Mouse (Mus musculus) intestine, embryonic 14.5 days (tissue): Measurements from ENCODE around the gene Sec14l3. TPM values are rescaled to one million over a fixed set of nuclear protein-coding genes. Genes with fewer than 3 reads are reported as not detected.
"Not testable (repeated sequence)": the region's sequence is repeated elsewhere in the genome, so short reads cannot be mapped to it uniquely, and the experiment has no call there.

ENCODE experiments used
- ATAC-seq: fragments of 200-750 bp; cut with Nextera tagmentation; replicated peaks from 2 replicates; pipeline ENCODE4 v1.8.0; 2017; ENCODE audit warnings: low read depth, moderate number of reproducible peaks, moderate TSS enrichment, moderate library complexity; ENCODE audit not compliant: low FRiP score, low TSS enrichment
- DNase-seq: peaks from one replicate; pipeline ENCODE4 v3.0.0-alpha.2; 2018; ENCODE audit warnings: low spot score
- H3K27ac ChIP-seq: fragments of 300-500 bp; sonication (generic); 2 replicates; pipeline ENCODE4 v1.5.1; 2014; ENCODE audit warnings: low read depth, mild to moderate bottlenecking, control low read depth
- H3K27me3 ChIP-seq: fragments of 300-500 bp; sonication (generic); replicated peaks from 2 replicates; pipeline ENCODE4 v1.6.1; 2014; ENCODE audit warnings: low read length, control low read depth; ENCODE audit not compliant: control insufficient read depth, insufficient read depth
- H3K36me3 ChIP-seq: fragments of 300-500 bp; sonication (generic); 2 replicates; pipeline ENCODE4 v1.6.1; 2014; ENCODE audit warnings: low read length, control low read depth; ENCODE audit not compliant: control insufficient read depth, insufficient read depth
- H3K4me1 ChIP-seq: fragments of 300-500 bp; sonication (generic); replicated peaks from 2 replicates; pipeline ENCODE4 v1.6.1; 2014; ENCODE audit warnings: low read length, control low read depth, mixed read lengths; ENCODE audit not compliant: control insufficient read depth, insufficient read depth
- H3K4me2 ChIP-seq: fragments of 300-500 bp; sonication (generic); 2 replicates; pipeline ENCODE4 v1.6.1; 2014; ENCODE audit warnings: low read length
- H3K4me3 ChIP-seq: fragments of 300-500 bp; sonication (generic); 2 replicates; pipeline ENCODE4 v1.5.1; 2014; ENCODE audit warnings: low read depth, low read length, control low read depth, mixed read lengths
- H3K9ac ChIP-seq: fragments of 300-500 bp; sonication (generic); 2 replicates; pipeline ENCODE4 v1.6.1; 2014; ENCODE audit warnings: mild to moderate bottlenecking, low read length
- H3K9me3 ChIP-seq: fragments of 300-500 bp; sonication (generic); 2 replicates; pipeline ENCODE4 v1.6.1; 2016; ENCODE audit warnings: low read length, control low read depth; ENCODE audit not compliant: control insufficient read depth
- WGBS: fragments of 180-500 bp; shearing (Covaris S2); extraction: QIAGEN DNeasy Blood & Tissue Kit; methylation state at CpG from one replicate; pipeline ENCODE4 v1.1.7; 2014; 5-methylcytosine and 5-hydroxymethylcytosine counted together
- polyA plus RNA-seq: library from polyadenylated mRNA; unstranded; fragments of >200 nt; fragmentation: Nextera tagmentation; extraction: Ambion mirVana; gene quantifications from 2 replicates; pipeline ENCODE4 v1.2.1, GENCODE M21; 2014

Sec14l3 gene
- polyA plus RNA-seq, 1 experiment from 2014 or later = not detected

- WGBS = 87% methylated on average over 5 of the region's 5 CpGs
- H3K4me3 ChIP-seq = no peak overlapping the region
- no peaks in the 10 kb centered on the region for H3K4me1 ChIP-seq
- H3K9me3 ChIP-seq = no peaks in the 10 kb centered on the region
- H3K4me2 ChIP-seq = no peak overlapping the region
- H3K9ac ChIP-seq = no peak overlapping the region
- H3K27me3 ChIP-seq = no peaks in the 10 kb centered on the region
- ATAC-seq (no peak), DNase-seq (no peak)
- H3K27ac ChIP-seq = no peak overlapping the region
- no peaks in the 10 kb centered on the region for H3K36me3 ChIP-seq
These were observed 40.3 kb downstream of the Sec14l3 start for GRCm38 (mm10) chr11:4104989-4105388.

DNA sequence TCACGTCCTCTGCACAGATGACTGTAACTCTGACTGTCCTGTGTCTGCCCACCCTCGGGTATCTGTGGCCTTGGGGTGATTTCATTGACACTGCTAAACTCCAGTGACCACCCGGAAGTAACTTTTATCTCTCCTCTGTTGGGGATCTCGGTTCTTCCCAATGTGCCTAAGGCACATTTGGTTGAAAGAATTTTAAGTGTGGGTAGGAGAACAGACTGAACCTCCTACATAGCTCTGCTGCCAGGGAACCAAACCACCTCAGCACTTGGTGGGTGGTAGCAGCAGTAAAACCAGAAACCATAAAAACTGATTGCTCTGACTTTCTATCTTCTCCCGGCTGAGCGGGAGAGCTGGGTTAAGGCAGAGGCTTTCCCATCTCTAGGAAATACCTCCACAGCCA is 40.8 kb downstream of the Sec14l3 start:
- no peak overlapping the region for H3K9ac ChIP-seq
- no peak for ATAC-seq
- H3K9me3 ChIP-seq = no peaks in the 10 kb centered on the region
- 42% methylated on average over 6 of the region's 6 CpGs for WGBS
- DNase-seq = no peak
- H3K27ac ChIP-seq = no peak overlapping the region
- H3K4me1 ChIP-seq = no peaks in the 10 kb centered on the region
- H3K27me3 ChIP-seq = no peaks in the 10 kb centered on the region
- H3K4me2 ChIP-seq = no peak overlapping the region
- no peak overlapping the region for H3K4me3 ChIP-seq
- no peaks in the 10 kb centered on the region for H3K36me3 ChIP-seq

GRCm38 (mm10) chr11:4107901-4108300 is 43.3 kb downstream of the Sec14l3 start:
- H3K4me2 ChIP-seq, H3K9ac ChIP-seq, H3K36me3 ChIP-seq, ATAC-seq, H3K4me3 ChIP-seq, H3K9me3 ChIP-seq, H3K4me1 ChIP-seq, H3K27me3 ChIP-seq, DNase-seq, H3K27ac ChIP-seq: not testable (repeated sequence)
- 95% methylated on average over 6 of the region's 6 CpGs for WGBS

- no peak overlapping the region for H3K4me2 ChIP-seq
- WGBS = 79% methylated on average over 7 of the region's 7 CpGs
- H3K27me3 ChIP-seq = no peaks in the 10 kb centered on the region
- no peak for DNase-seq
- no peak for ATAC-seq
- no peak overlapping the region for H3K4me3 ChIP-seq
- H3K4me1 ChIP-seq = no peaks in the 10 kb centered on the region
- H3K9ac ChIP-seq = no peak overlapping the region
- H3K9me3 ChIP-seq = no peaks in the 10 kb centered on the region
- no peak overlapping the region for H3K27ac ChIP-seq
- no peaks in the 10 kb centered on the region for H3K36me3 ChIP-seq
These were observed 44.0 kb downstream of the Sec14l3 start for GRCm38 (mm10) chr11:4108691-4109090.

DNA sequence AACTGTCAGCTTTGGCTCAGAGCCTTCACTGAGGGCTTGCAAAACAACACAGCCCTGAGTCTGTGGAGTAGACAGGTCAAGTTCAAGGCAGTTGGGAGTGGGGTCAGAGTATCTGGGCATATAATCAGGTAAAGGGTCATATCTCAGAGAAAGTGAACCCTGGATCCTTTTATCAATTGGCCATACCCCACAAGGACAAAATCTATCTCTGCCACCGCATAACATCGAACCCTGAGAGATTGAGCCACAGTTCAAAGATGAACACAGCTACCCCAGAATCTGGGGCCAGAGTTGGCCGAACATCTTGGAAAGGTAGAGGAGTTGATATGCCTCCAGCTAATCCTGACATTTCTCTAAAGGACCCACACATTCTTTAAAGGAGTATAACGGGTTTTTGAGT is 47.4 kb downstream of the Sec14l3 start:
- 84% methylated on average over 4 of the region's 4 CpGs for WGBS
- H3K4me2 ChIP-seq = no peak overlapping the region
- H3K27ac ChIP-seq = no peak overlapping the region
- no peaks in the 10 kb centered on the region for H3K4me1 ChIP-seq
- H3K4me3 ChIP-seq = no peak overlapping the region
- DNase-seq (no peak), ATAC-seq (no peak)
- no peaks in the 10 kb centered on the region for H3K36me3 ChIP-seq
- H3K9ac ChIP-seq = no peak overlapping the region
- H3K9me3 ChIP-seq = no peaks in the 10 kb centered on the region
- 0 out of 2 replicates have a peak, but pooled peaks cover 4% of the 10 kb centered on the region for H3K27me3 ChIP-seq

- Histone ChIP-seq H3K36me3 (no peaks in the 10 kb centered on the region), H3K27me3 (peaks cover 12% of the 10 kb centered on the region; the same call in 1 of the 2 replicates), H3K9ac (no peak overlapping the region), H3K27ac (no peak overlapping the region), H3K4me1 (no peaks in the 10 kb centered on the region), H3K9me3 (no peaks in the 10 kb centered on the region), H3K4me2 (no peak overlapping the region), H3K4me3 (no peak overlapping the region)
- 74% methylated on average over 6 of the region's 6 CpGs for WGBS
- DNase-seq (no peak), ATAC-seq (no peak)
These were observed 48.2 kb downstream of the Sec14l3 start for GRCm38 (mm10) chr11:4112861-4113260.

GRCm38 (mm10) chr11:4113496-4113895 is 48.9 kb downstream of the Sec14l3 start:
- Histone ChIP-seq H3K36me3 (no peaks in the 10 kb centered on the region), H3K27ac (no peak overlapping the region), H3K4me3 (no peak overlapping the region), H3K4me2 (no peak overlapping the region), H3K9ac (no peak overlapping the region), H3K27me3 (peaks cover 14% of the 10 kb centered on the region; the same call in 1 of the 2 replicates), H3K4me1 (peaks cover 5% of the 10 kb centered on the region), H3K9me3 (no peaks in the 10 kb centered on the region)
- no peak for ATAC-seq
- no peak for DNase-seq
- WGBS = 87% methylated on average over 4 of the region's 4 CpGs

DNA sequence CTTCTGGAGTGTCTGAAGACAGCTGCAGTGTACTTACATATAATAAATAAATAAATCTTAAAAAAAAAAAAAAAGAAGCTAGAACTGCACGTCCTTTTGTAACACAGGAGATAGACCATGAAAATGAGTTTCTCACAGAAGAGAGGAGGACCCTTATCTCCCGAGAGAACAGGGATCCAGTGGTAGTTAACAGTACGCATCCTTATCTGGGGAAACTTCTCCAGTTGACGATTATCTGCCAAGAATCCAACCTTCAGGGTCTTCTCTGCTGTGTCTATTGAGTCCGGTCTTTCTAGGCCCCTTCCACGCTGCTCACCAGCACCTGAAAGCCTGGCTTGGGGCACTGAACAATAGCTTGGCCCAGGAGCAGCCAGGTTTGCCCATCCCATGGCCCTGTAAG is 49.3 kb downstream of the Sec14l3 start:
- WGBS = 81% methylated on average over 6 of the region's 6 CpGs
- Histone ChIP-seq H3K4me1 (peaks cover 5% of the 10 kb centered on the region), H3K36me3 (no peaks in the 10 kb centered on the region), H3K9me3 (no peaks in the 10 kb centered on the region), H3K9ac (no peak overlapping the region), H3K27ac (no peak overlapping the region), H3K27me3 (peaks cover 16% of the 10 kb centered on the region), H3K4me2 (no peak overlapping the region), H3K4me3 (no peak overlapping the region)
- ATAC-seq = no peak
- DNase-seq = no peak

GRCm38 (mm10) chr11:4114541-4114940 is 49.9 kb downstream of the Sec14l3 start:
- 84% methylated on average over 6 of the region's 6 CpGs for WGBS
- ATAC-seq, H3K27ac ChIP-seq, DNase-seq, H3K9me3 ChIP-seq, H3K4me1 ChIP-seq, H3K36me3 ChIP-seq, H3K4me3 ChIP-seq, H3K4me2 ChIP-seq, H3K9ac ChIP-seq: not testable (repeated sequence)
- H3K27me3 ChIP-seq = peaks cover 22% of the 10 kb centered on the region
